Mouse (Mus musculus) myocyte (in vitro differentiated cells): ENCODE measurements around the gene Pkd1l3. TPM values are rescaled to one million over a fixed set of nuclear protein-coding genes. Genes with fewer than 3 reads are reported as not detected.

Source experiments
- H3K27me3 ChIP-seq: one replicate; pipeline ENCODE4 v1.6.1; 2011; ENCODE audit not compliant: control insufficient read depth, insufficient read depth, insufficient read length
- H3K36me3 ChIP-seq: one replicate; pipeline ENCODE4 v1.6.1; 2011; ENCODE audit not compliant: control insufficient read depth, insufficient read depth
- H3K4me2 ChIP-seq: one replicate; pipeline ENCODE4 v1.6.1; 2011; ENCODE audit warnings: low read depth, control low read depth
- H3K4me3 ChIP-seq: one replicate; pipeline ENCODE4 v1.5.1; 2011; ENCODE audit warnings: mild to moderate bottlenecking, control low read depth, moderate library complexity
- H3K79me2 ChIP-seq: one replicate; pipeline ENCODE4 v1.6.1; 2011; ENCODE audit not compliant: control insufficient read depth, insufficient read depth
- H3ac ChIP-seq: one replicate; pipeline ENCODE4 v1.6.1; 2011; ENCODE audit not compliant: control insufficient read depth, insufficient read length
- CEBPB ChIP-seq: IDR thresholded peaks from 2 replicates; pipeline ENCODE4 v1.6.1; 2011; ENCODE audit warnings: mild to moderate bottlenecking, moderate library complexity; ENCODE audit not compliant: poor library complexity, insufficient read depth, severe bottlenecking
- E2F4 ChIP-seq: IDR thresholded peaks from one replicate; pipeline ENCODE4 v1.6.1; 2011; ENCODE audit warnings: mild to moderate bottlenecking, control low read depth, moderate library complexity; ENCODE audit not compliant: insufficient read depth
- MAX ChIP-seq: IDR thresholded peaks from one replicate; pipeline ENCODE4 v1.6.1; 2011; ENCODE audit warnings: low read depth, mild to moderate bottlenecking, control low read depth
- MYOD1 ChIP-seq, 3 experiments: IDR thresholded peaks; one replicate each; pipeline ENCODE4 v1.6.1; 2011; ENCODE audit warnings: control low read depth in 2 of 3, low read depth in 2 of 3, mild to moderate bottlenecking in 2 of 3, moderate library complexity in 1 of 3; ENCODE audit not compliant: insufficient read length in 2 of 3, control insufficient read depth in 1 of 3
- MYOG ChIP-seq, 3 experiments: IDR thresholded peaks; one replicate each; pipeline ENCODE4 v1.6.1; 2011; ENCODE audit warnings: control low read depth in 2 of 3, low read depth in 2 of 3, mild to moderate bottlenecking in 2 of 3; ENCODE audit not compliant: insufficient read length in 2 of 3, control insufficient read depth in 1 of 3, insufficient read depth in 1 of 3
- POLR2A ChIP-seq: IDR thresholded peaks from one replicate; pipeline ENCODE4 v1.6.1; 2011; ENCODE audit warnings: low read depth, mild to moderate bottlenecking, control low read depth, moderate library complexity; ENCODE audit not compliant: insufficient read length
- POLR2AphosphoS2 ChIP-seq: IDR thresholded peaks from one replicate; pipeline ENCODE4 v1.6.1; 2011; ENCODE audit warnings: low read depth, control low read depth; ENCODE audit not compliant: insufficient read length
- REST ChIP-seq: IDR thresholded peaks from one replicate; pipeline ENCODE4 v1.6.1; 2011; ENCODE audit warnings: mild to moderate bottlenecking, control low read depth, moderate library complexity; ENCODE audit not compliant: insufficient read depth, insufficient read length
- SRF ChIP-seq: IDR thresholded peaks from one replicate; pipeline ENCODE4 v1.6.1; 2011; ENCODE audit warnings: low read depth; ENCODE audit not compliant: control insufficient read depth, insufficient read length
- TCF12 ChIP-seq: IDR thresholded peaks from one replicate; pipeline ENCODE4 v1.6.1; 2011; ENCODE audit warnings: mild to moderate bottlenecking, control low read depth; ENCODE audit not compliant: poor library complexity, insufficient read depth, severe bottlenecking
- TCF3 ChIP-seq: IDR thresholded peaks from one replicate; pipeline ENCODE4 v1.6.1; 2011; ENCODE audit warnings: low read depth, control low read depth; ENCODE audit not compliant: insufficient read length
- USF1 ChIP-seq: IDR thresholded peaks from one replicate; pipeline ENCODE4 v1.6.1; 2011; ENCODE audit warnings: low read depth, mild to moderate bottlenecking, control low read depth, moderate library complexity
- polyA plus RNA-seq: library from polyadenylated mRNA; unstranded; fragments of >200 nt; fragmentation: generic; extraction: Trizol; gene quantifications from one replicate; pipeline ENCODE4 v1.2.1, GENCODE M21; 2012; ENCODE audit warnings: missing spikeins

Pkd1l3 gene
- polyA plus RNA-seq, 1 experiment = 0.14 TPM

DNA sequence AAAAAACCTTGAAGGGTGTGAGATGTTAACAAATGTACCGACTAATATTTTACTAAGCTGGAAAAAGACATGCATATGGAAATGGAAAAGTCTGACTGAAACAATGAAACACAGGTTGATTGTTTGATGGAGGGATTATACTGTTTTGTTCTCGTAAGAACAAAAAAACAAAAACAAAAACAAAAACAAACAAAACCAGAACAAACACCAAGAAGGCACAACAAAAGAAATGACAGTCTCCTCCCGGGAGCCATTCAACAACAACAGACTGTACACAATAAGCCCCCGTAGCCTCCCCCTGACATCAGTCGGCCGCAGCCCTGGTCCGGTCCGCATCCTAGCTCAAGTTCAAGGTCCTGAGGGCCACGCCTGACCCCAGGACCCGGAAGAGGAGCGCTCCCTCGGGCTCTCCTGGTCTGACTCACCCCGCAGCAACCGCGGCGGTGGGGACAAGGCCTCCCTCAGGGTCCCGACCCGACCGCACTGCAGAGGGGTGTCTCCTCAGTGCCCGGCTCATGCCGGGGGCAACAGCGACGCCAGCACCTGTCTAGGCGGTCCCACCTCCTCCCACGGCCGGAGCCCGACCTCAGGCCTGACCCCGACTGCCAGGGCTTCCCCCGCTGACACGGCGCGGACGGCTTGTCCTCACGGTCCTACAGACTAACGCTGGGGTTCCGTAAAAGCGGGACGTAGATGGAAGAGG is 78.3 kb downstream of the Pkd1l3 start:
- Histone ChIP-seq H3ac (peak overlapping the region; percentile 12), H3K4me2 (peak overlapping the region; percentile 79), H3K79me2 (peaks cover 54% of the 10 kb centered on the region), H3K4me3 (peak overlapping the region; percentile 83), H3K27me3 (no peaks in the 10 kb centered on the region), H3K36me3 (no peaks in the 10 kb centered on the region)
- no peak for TF ChIP-seq TCF3
- no peak for TF ChIP-seq REST
- peak in 2 of 3 experiments; percentile 37 to 59 for TF ChIP-seq MYOD1 (IDR thresholded peaks at IDR 0.05; ENCODE audit: control insufficient read depth in 1 of 3, insufficient read length in 2 of 3, low read depth in 2 of 3)
- TF ChIP-seq MAX = no peak
- peak in 1 of 3 experiments; percentile 68 for TF ChIP-seq MYOG (IDR thresholded peaks at IDR 0.05; ENCODE audit: control insufficient read depth in 1 of 3, insufficient read depth in 1 of 3, insufficient read length in 2 of 3, low read depth in 2 of 3)

DNA sequence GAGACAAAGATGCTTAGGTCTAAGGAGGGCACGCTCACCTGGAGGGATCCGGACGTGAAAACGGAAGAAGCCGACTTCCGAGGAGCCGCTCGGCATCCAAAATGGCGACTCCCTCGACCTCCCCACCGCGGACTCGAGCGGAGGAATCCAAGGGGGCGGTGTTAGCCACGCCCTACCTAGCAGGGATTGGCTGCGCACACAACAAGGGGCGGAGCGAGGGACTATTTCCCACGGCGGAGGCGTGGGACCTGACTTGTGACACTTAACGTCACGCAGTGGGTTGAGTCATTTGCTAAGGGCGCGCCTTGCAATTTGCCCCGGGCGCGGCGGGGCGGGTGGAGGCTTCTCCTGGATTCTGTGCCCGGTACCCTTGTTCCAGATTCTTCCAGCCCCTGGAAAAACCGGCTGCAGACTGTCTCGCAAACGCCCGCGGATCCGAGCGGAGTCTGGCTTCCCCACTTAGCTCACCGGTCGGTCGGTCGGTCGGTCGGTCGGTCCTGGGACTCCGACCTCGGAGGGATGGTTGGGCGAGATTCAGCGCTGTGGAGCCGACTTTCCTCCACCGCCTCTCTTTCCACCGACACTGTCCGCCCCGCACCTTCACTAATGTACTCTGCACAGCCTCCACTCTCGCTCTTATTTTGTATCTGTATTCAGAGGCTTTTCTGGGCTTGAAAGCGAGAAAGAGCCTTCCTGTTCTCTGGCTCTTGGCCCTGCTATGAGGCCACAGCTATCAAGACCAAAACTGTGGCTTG is 79.0 kb downstream of the Pkd1l3 start, which contains the start of gene Ist1:
Gene Ist1 (minus strand): TSS at position 115 of the 755 bp plus-strand sequence.
- H3K36me3 ChIP-seq = no peaks in the 10 kb centered on the region
- TF ChIP-seq MYOG (IDR thresholded peaks at IDR 0.05; ENCODE audit: control insufficient read depth in 1 of 3, insufficient read depth in 1 of 3, insufficient read length in 2 of 3, low read depth in 2 of 3) (peak in 1 of 3 experiments; percentile 50), SRF (peak; percentile 81), CEBPB (no peak), MAX (no peak), E2F4 (peak; percentile 64), MYOD1 (IDR thresholded peaks at IDR 0.05; ENCODE audit: control insufficient read depth in 1 of 3, insufficient read length in 2 of 3, low read depth in 2 of 3) (peak in 1 of 3 experiments; percentile 20), POLR2AphosphoS2 (peak; percentile 95), POLR2A (peak; percentile 83), TCF3 (no peak)
- H3K79me2 ChIP-seq = peaks cover 47% of the 10 kb centered on the region
- H3K4me2 ChIP-seq = peak within 1 kb of the TSS; percentile 85
- peak within 1 kb of the TSS; percentile 12 for H3ac ChIP-seq
- peak within 1 kb of the TSS; percentile 83 for H3K4me3 ChIP-seq
- H3K27me3 ChIP-seq = no peaks in the 10 kb centered on the region

DNA sequence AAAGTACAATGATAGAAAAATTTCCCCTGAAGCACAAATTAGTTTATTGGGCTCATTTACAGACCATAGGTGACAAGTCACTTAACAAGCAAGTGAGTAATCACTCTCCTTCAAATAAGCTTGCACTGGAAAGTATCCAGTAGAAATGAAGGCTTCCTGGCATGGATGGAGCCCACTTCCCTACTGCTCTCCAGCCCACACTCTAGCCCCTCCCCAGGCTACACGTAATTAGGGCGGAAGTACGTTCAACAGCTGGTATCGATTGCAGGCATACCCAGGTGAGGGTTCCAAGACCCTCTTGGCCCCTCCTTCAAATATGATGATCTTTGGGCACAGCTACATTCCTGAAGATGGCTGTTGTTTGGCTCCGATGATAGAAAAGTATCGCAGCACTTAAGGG is 79.8 kb downstream of the Pkd1l3 start:
- H3K79me2 ChIP-seq = peaks cover 39% of the 10 kb centered on the region
- H3K4me3 ChIP-seq = peak overlapping the region; percentile 83
- peak overlapping the region; percentile 12 for H3ac ChIP-seq
- no peaks in the 10 kb centered on the region for H3K36me3 ChIP-seq
- no peaks in the 10 kb centered on the region for H3K27me3 ChIP-seq
- peak overlapping the region; percentile 85 for H3K4me2 ChIP-seq
- TF ChIP-seq TCF3 (no peak), TCF12 (no peak), E2F4 (no peak), MYOD1 (IDR thresholded peaks at IDR 0.05; ENCODE audit: control insufficient read depth in 1 of 3, insufficient read length in 2 of 3, low read depth in 2 of 3) (no peak), SRF (no peak), REST (no peak), USF1 (no peak), POLR2A (no peak), POLR2AphosphoS2 (no peak), MYOG (IDR thresholded peaks at IDR 0.05; ENCODE audit: control insufficient read depth in 1 of 3, insufficient read depth in 1 of 3, insufficient read length in 2 of 3, low read depth in 2 of 3) (no peak), MAX (no peak), CEBPB (no peak)

DNA sequence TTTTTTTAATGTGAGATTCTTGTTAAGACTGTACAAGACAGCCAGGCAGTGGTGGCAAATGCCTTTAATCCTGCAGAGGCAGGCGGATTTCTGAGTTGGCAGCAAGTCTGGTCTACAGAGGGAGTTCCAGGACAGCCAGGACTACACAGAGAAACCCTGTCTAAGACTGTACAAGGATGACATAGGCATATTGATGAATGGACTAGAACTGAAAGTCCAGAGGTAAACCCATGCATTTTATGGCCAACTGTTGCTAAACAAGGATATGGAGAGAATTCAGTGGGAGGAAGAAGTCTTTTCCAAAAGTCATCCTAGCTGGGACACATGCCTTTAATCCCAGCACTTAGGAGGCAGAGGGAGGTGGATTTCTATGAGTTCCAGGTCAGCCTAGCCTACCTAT is 83.4 kb downstream of the Pkd1l3 start:
- no peak overlapping the region for H3K4me2 ChIP-seq
- no peak overlapping the region for H3K4me3 ChIP-seq
- H3K36me3 ChIP-seq = no peaks in the 10 kb centered on the region
- no peak overlapping the region for H3ac ChIP-seq
- H3K27me3 ChIP-seq = no peaks in the 10 kb centered on the region
- peaks cover 3% of the 10 kb centered on the region for H3K79me2 ChIP-seq
- TF ChIP-seq MYOD1 (IDR thresholded peaks at IDR 0.05; ENCODE audit: control insufficient read depth in 1 of 3, insufficient read length in 2 of 3, low read depth in 2 of 3) (no peak), MYOG (IDR thresholded peaks at IDR 0.05; ENCODE audit: control insufficient read depth in 1 of 3, insufficient read depth in 1 of 3, insufficient read length in 2 of 3, low read depth in 2 of 3) (no peak), E2F4 (no peak), TCF12 (no peak), POLR2AphosphoS2 (no peak), SRF (no peak)
